Mouse (Mus musculus) brain, adult 2 months (tissue): ENCODE measurements around the gene Hist2h2bb.

Experiments
- DNase-seq: peaks from one replicate; pipeline ENCODE4 v3.0.0; 2011; ENCODE audit warnings: low read depth, low spot score

The Hist2h2bb gene

DNA sequence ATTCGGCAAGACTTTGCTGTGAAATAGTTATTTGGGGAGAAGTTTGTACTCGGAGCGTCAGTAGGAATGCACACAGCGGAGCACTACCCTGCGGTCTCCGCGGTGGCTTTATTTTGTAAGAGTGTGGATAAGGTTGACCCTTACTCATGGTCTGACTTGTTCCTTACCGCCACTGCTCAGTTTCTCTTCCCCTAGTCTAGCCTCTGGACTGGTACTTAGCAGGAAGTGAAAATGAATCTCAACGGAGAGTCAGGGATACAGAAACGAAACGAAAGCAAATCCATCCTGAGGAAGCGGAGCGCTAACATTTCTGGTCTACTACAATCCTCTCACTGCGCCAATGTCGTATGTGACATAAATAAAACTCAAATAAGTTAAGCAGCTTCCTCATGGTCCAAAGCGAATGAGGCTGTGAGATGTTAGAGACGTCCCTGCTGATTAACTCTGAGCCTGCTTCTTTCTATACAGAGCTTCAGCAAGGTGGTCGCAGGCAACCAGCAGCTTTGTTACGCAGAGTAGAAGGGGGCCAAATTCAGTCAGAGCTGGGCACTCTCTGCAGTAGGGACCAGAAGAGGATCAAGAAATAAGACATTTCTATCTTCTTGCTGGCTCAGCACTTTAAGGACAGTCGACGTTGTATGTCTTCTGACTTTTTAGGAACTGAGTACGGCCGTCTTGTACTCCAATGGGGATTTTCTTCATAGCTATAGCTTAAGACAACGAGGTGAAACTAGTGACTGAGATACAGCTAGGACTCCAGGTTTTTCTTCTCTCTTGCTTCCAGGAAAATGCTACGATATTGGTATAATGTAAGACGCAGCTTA lies 31.4 kb downstream of the Hist2h2bb start:
- DNase-seq = peak; percentile 39

DNA sequence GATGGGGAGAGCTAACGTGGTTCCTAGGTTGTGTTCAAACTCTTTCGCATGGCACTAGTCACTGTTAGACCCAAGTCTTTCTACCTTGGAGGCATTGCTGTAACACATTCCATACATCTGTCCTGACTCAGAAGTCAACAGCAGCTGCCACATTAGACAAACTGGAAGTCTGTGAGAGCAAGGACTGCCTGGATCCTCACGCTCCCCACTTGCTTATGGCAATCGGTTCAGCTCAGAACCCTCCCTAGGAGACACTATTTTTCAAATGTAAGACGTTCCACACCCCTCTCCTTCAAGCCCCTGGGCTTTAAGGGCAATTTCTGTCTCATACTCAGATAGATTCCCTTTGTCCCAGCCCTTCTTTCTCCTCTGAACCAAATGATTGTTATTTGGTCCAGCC lies 32.5 kb downstream of the Hist2h2bb start:
- no peak for DNase-seq

DNA sequence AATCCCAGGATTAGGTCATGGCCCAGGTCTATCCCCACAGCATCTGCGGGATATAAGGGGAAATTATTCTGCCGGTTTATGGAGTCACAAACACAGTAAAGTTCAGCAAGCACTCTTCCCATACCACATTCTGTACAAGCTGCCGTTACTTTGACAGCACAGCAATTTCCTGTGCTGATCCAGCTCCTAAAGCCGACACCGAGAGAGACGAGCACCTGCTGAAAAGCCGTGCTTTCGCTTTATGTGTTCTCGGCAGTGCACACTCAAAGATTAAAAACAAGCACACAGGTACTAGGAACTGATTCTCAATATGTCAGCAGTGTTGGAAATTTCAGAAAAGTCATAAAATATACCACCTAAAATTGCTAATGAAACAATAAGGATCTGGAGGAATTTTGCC lies 37.0 kb downstream of the Hist2h2bb start:
- DNase-seq = no peak

- no peak for DNase-seq
These were observed 39.9 kb downstream of the Hist2h2bb start for GRCm38 (mm10) chr3:96309441-96309840.

DNA sequence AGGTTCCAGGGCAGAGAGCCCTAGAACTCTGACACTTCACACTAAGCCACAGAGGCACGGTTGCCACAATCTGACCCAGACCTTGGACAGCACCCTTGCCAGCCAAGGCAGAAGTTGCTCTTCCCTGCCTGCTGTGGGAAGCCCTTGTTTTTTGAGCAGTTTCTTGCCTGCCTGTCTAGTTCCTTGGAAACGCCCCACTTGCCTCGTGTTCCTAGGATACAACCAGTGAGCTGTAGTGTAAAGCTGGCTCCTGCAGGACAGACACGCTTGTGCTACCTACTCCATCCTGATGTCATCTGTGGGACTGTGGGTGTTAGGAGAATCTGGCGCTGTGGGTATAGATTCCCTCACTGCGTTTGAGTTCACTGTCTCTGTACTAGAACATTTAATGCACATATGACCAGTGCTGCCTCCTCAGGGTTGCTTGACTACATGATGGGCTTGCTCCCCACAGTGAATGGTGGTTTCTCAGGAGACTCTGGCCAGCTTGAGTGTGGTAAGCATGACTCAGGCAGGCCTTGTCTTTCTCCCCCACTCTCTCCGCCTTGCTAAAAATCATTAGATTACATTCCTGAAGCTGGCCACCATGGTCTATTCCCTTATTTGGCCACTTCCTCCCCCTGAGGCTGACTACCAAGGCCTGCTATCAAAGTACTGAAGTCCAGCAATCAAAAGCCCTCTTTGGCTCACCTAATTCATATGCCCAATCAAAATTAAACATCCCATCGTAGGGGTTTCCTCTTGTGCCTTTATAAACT lies 43.0 kb downstream of the Hist2h2bb start:
- DNase-seq = peak; percentile 63
